Mouse (Mus musculus) brain, embryonic 14.5 days (tissue): ENCODE measurements around the gene Pigx. TPM values are rescaled to one million over a fixed set of nuclear protein-coding genes. Genes with fewer than 3 reads are reported as not detected.

Experiments used
- DNase-seq: peaks from one replicate; pipeline ENCODE4 v3.0.0-alpha.2; 2011; ENCODE audit warnings: low read depth
- CTCF ChIP-seq: fragments of 200-500 bp; IDR thresholded peaks from 2 replicates; pipeline ENCODE4 v1.5.1; 2012; ENCODE audit warnings: inconsistent platforms, mild to moderate bottlenecking, moderate library complexity, borderline replicate concordance; ENCODE audit not compliant: insufficient read depth, insufficient read length; ENCODE audit errors: extremely low read depth
- POLR2A ChIP-seq: fragments of 200-500 bp; IDR thresholded peaks from 2 replicates; pipeline ENCODE4 v1.6.1; 2012; ENCODE audit warnings: mild to moderate bottlenecking, inconsistent platforms, borderline replicate concordance; ENCODE audit not compliant: poor library complexity, insufficient read depth, insufficient read length, severe bottlenecking; ENCODE audit errors: extremely low read depth
- polyA plus RNA-seq: library from polyadenylated mRNA; depleted of rRNA; stranded (reverse); fragments of >200 nt; gene quantifications from 2 replicates; pipeline ENCODE4 v1.2.3, GENCODE M21; 2012; rRNA removed

The Pigx gene
- polyA plus RNA-seq, 1 experiment = 74.9 TPM

DNA sequence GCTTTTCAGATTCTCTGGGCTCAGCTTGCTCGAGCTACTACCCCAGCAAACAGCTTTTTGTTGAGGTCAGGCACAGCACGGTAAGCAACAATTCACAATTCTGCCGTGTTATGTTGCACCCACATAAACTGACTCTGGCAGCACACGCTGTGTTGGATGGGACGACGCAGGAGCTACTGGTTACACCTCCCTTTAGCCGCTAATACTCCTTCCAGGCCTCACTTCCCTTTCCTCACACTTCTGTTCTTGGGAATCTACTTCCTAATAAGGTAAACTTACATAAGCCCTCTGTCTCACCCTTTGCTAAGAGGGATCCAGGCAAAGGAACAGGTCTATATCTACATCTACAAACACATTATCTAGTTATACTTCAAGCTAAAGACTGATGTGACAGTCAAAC lies 35.6 kb downstream of the Pigx start:
- TF ChIP-seq CTCF (no peak), POLR2A (no peak)
- no peak for DNase-seq

DNA sequence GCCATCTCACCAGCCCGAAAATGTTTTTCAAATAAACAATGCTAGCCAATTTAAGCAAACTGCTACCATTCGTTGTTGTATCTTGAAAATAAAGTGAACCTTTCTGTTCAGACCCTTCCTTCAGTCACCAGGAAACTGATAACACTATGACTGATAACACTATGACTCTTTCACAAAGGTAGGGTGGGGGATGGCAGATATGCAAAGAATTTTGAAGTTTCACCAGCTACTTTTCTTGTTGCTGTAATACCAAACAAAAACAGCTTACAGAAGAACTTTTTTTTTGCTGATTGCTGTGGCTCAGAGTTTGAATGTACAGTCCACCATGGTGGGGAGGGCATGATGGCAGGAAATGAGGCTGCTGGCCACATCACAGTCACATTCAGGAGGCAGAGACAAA lies 37.3 kb downstream of the Pigx start:
- no peak for DNase-seq
- TF ChIP-seq POLR2A = no peak
- TF ChIP-seq CTCF = no peak

DNA sequence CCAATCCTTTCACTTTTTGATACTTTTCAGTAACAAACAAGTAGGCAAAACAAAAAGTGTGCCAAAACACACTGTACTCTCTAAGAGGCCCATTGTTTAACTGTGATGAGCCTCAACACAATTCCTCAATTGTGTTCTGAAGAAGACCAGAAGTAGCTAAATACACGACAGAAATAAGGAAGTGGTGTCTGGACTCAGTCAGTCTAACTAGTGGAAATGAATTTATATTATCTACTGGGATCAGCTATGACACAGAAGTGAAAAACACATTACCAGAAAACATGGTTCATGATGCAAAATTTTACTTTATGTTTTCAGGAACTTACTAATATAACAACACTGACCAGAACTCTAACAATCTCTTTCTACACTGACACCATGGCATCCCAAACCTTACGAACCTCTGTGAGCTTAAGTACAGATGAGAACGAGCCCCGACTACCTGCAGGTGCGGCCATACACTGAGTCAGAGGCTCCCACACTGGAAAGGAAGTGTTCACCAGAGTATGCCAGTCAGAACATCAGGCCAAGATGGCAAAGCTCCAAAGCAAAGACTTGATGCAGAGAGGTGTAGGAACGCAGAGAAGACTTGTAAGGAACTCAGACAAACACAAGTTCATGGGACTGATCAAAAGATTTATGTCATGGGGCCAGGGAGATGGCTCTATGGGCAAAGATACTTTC lies 39.6 kb downstream of the Pigx start:
- TF ChIP-seq CTCF (no peak), POLR2A (no peak)
- DNase-seq = peak; percentile 2

DNA sequence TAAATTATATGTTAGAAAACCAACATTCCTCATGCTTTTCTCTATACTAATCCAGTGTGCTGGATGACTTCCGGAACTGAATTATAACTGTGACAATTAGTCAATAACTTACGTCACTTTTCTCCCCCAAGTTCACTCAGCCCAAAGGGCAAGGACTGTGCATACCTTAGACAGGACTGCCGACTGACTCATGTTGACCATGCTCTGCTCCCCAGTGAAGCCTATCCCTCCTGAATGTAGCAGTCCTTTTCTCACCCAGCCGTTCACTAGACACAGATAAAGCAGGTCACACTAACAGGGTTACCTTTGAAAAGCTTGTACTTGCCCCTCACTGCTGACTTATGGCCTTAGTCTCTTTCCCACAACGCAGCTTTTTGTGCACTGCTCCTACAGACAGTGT lies 40.7 kb downstream of the Pigx start:
- TF ChIP-seq CTCF (no peak), POLR2A (no peak)
- DNase-seq = no peak

DNA sequence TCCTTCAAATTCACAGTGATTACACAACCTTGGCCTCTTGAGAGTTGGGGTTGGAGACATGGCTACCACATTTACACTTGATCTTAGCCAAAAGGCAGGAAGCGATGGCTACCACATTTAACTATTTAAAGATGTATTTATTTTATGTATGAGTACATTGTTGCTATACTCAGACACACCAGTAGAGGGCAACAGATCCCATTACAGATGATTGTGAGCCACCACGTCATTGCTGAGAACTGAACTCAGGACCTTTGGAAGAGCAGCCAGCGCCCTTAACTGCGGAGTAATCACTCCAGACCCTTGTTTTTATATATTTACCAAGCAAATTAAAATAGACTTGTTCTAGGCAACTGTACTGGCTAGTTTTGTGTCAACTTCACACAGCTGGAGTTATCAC lies 57.2 kb downstream of the Pigx start:
- no peak for DNase-seq
- no peak for TF ChIP-seq POLR2A
- peak; percentile 34; the same call in 1 of the 2 replicates for TF ChIP-seq CTCF

Other genes with a start within 250 kb of the Pigx start
- gene Meltf, start 220.9 kb downstream of the Pigx start, polyA plus RNA-seq = 0.15 and 0.16 TPM in 2 replicates
- 0.86 and 1.5 TPM in 2 replicates for gene Pigz, start 165.9 kb downstream of the Pigx start, polyA plus RNA-seq
- 67.6 and 92.3 TPM in 2 replicates for gene 0610012G03Rik, start 151.2 kb downstream of the Pigx start, polyA plus RNA-seq
- gene Ncbp2, start 151.2 kb downstream of the Pigx start, polyA plus RNA-seq = 77.3 and 93.8 TPM in 2 replicates
- gene Senp5, start 96.5 kb downstream of the Pigx start, polyA plus RNA-seq = 18.3 and 23.2 TPM in 2 replicates
- 30.7 and 39.0 TPM in 2 replicates for gene Pak2, start 20.4 kb downstream of the Pigx start, polyA plus RNA-seq
- gene Cep19, start 60 bp upstream of the Pigx start, polyA plus RNA-seq = 24.3 and 26.3 TPM in 2 replicates
- 6.8 and 8.8 TPM in 2 replicates for gene Nrros, start 65.9 kb upstream of the Pigx start, polyA plus RNA-seq
- not detected in 2 replicates for gene Bex6, start 80.1 kb upstream of the Pigx start, polyA plus RNA-seq
- 22.1 and 27.0 TPM in 2 replicates for gene Fbxo45, start 147.4 kb upstream of the Pigx start, polyA plus RNA-seq
- 9.9 and 12.3 TPM in 2 replicates for gene Wdr53, start 147.5 kb upstream of the Pigx start, polyA plus RNA-seq
- gene Smco1, start 171.7 kb upstream of the Pigx start, polyA plus RNA-seq = 0.05 and 0.11 TPM in 2 replicates
- gene Rnf168, start 177.7 kb upstream of the Pigx start, polyA plus RNA-seq = 14.5 and 16.0 TPM in 2 replicates
- gene Ubxn7, start 232.5 kb upstream of the Pigx start, polyA plus RNA-seq = 29.4 and 40.0 TPM in 2 replicates